Mouse (Mus musculus): ENCODE data around the gene Dglucy. TPM values are rescaled to one million over a fixed set of nuclear protein-coding genes. Genes with fewer than 3 reads are reported as not detected.
A peak's percentile ranks its signal among the peaks of the same experiment; 100 is the strongest.

The Dglucy gene
- polyA plus RNA-seq, 1 experiment from 2014 or later, result 3.6 TPM

- Histone ChIP-seq H3K4me1 (ENCODE audit: control insufficient read depth, insufficient read depth, low read length) (peaks cover 13% of the 10 kb centered on the region), H3K36me3 (ENCODE audit: control insufficient read depth, insufficient read depth, low read length) (no peaks in the 10 kb centered on the region), H3K9ac (ENCODE audit: low read depth, low read length) (no peak overlapping the region), H3K4me3 (ENCODE audit: low read length) (no peak overlapping the region), H3K4me2 (replicated peaks; ENCODE audit: low read depth, low read length) (no peak overlapping the region), H3K27ac (ENCODE audit: low read depth, low read length) (no peak overlapping the region), H3K27me3 (ENCODE audit: control insufficient read depth, insufficient read depth, low read length) (peaks cover 36% of the 10 kb centered on the region), H3K9me3 (ENCODE audit: control insufficient read depth, low read length) (no peaks in the 10 kb centered on the region)
- no peak for ATAC-seq (ENCODE audit: low FRiP score, low TSS enrichment)
- WGBS, result 21% methylated on average over 12 of the region's 12 CpGs
Measured at GRCm38 (mm10) chr12:100897736-100898650, 119.1 kb downstream of the Dglucy start.

GRCm38 (mm10) chr12:100899111-100899640 is 120.3 kb downstream of the Dglucy start:
- H3K36me3 ChIP-seq (ENCODE audit: control insufficient read depth, insufficient read depth, low read length), result no peaks in the 10 kb centered on the region
- no peak overlapping the region for H3K27ac ChIP-seq (ENCODE audit: low read depth, low read length)
- H3K9me3 ChIP-seq (ENCODE audit: control insufficient read depth, low read length), result no peaks in the 10 kb centered on the region
- peaks cover 36% of the 10 kb centered on the region for H3K27me3 ChIP-seq (ENCODE audit: control insufficient read depth, insufficient read depth, low read length)
- peak; percentile 37; the same call in 1 of the 2 replicates for ATAC-seq (ENCODE audit: low FRiP score, low TSS enrichment)
- under 1% methylated on average over 30 of the region's 30 CpGs for WGBS
- H3K4me1 ChIP-seq (ENCODE audit: control insufficient read depth, insufficient read depth, low read length), result peaks cover 13% of the 10 kb centered on the region
- peak overlapping the region; percentile 34 for H3K4me3 ChIP-seq (ENCODE audit: low read length)
- 0 out of 2 replicates have a peak overlapping the region, but pooled peaks have one; percentile 23 for H3K9ac ChIP-seq (ENCODE audit: low read depth, low read length)
- peak overlapping the region; percentile 64 for H3K4me2 ChIP-seq (replicated peaks; ENCODE audit: low read depth, low read length)

GRCm38 (mm10) chr12:100900901-100901300 is 122.0 kb downstream of the Dglucy start:
- no peak overlapping the region for H3K4me2 ChIP-seq (replicated peaks; ENCODE audit: low read depth, low read length)
- no peak overlapping the region for H3K9ac ChIP-seq (ENCODE audit: low read depth, low read length)
- 77% methylated on average over 6 of the region's 6 CpGs for WGBS
- no peaks in the 10 kb centered on the region for H3K9me3 ChIP-seq (ENCODE audit: control insufficient read depth, low read length)
- no peak for ATAC-seq (ENCODE audit: low FRiP score, low TSS enrichment)
- H3K27ac ChIP-seq (ENCODE audit: low read depth, low read length), result no peak overlapping the region
- peaks cover 13% of the 10 kb centered on the region for H3K4me1 ChIP-seq (ENCODE audit: control insufficient read depth, insufficient read depth, low read length)
- H3K4me3 ChIP-seq (ENCODE audit: low read length), result no peak overlapping the region
- no peaks in the 10 kb centered on the region for H3K36me3 ChIP-seq (ENCODE audit: control insufficient read depth, insufficient read depth, low read length)
- peaks cover 36% of the 10 kb centered on the region for H3K27me3 ChIP-seq (ENCODE audit: control insufficient read depth, insufficient read depth, low read length)

- Histone ChIP-seq H3K36me3 (ENCODE audit: control insufficient read depth, insufficient read depth, low read length) (no peaks in the 10 kb centered on the region), H3K4me1 (ENCODE audit: control insufficient read depth, insufficient read depth, low read length) (peaks cover 13% of the 10 kb centered on the region), H3K4me2 (replicated peaks; ENCODE audit: low read depth, low read length) (no peak overlapping the region), H3K27me3 (ENCODE audit: control insufficient read depth, insufficient read depth, low read length) (peaks cover 36% of the 10 kb centered on the region), H3K9ac (ENCODE audit: low read depth, low read length) (no peak overlapping the region), H3K4me3 (ENCODE audit: low read length) (no peak overlapping the region), H3K27ac (ENCODE audit: low read depth, low read length) (no peak overlapping the region), H3K9me3 (ENCODE audit: control insufficient read depth, low read length) (no peaks in the 10 kb centered on the region)
- no peak for ATAC-seq (ENCODE audit: low FRiP score, low TSS enrichment)
- WGBS, result 78% methylated on average over 6 of the region's 6 CpGs
Measured at GRCm38 (mm10) chr12:100901386-100901785, 122.5 kb downstream of the Dglucy start.

GRCm38 (mm10) chr12:100903761-100904160 is 124.9 kb downstream of the Dglucy start:
- H3K4me3 ChIP-seq (ENCODE audit: low read length), result no peak overlapping the region
- H3K9ac ChIP-seq (ENCODE audit: low read depth, low read length), result no peak overlapping the region
- H3K4me1 ChIP-seq (ENCODE audit: control insufficient read depth, insufficient read depth, low read length), result peaks cover 9% of the 10 kb centered on the region
- H3K36me3 ChIP-seq (ENCODE audit: control insufficient read depth, insufficient read depth, low read length), result no peaks in the 10 kb centered on the region
- H3K27me3 ChIP-seq (ENCODE audit: control insufficient read depth, insufficient read depth, low read length), result peaks cover 18% of the 10 kb centered on the region
- no peak overlapping the region for H3K4me2 ChIP-seq (replicated peaks; ENCODE audit: low read depth, low read length)
- no peak for ATAC-seq (ENCODE audit: low FRiP score, low TSS enrichment)
- H3K9me3 ChIP-seq (ENCODE audit: control insufficient read depth, low read length), result no peaks in the 10 kb centered on the region
- 86% methylated on average over 9 of the region's 9 CpGs for WGBS
- no peak overlapping the region for H3K27ac ChIP-seq (ENCODE audit: low read depth, low read length)

GRCm38 (mm10) chr12:100906861-100907260 is 128.0 kb downstream of the Dglucy start:
- Histone ChIP-seq H3K27ac (ENCODE audit: low read depth, low read length) (no peak overlapping the region), H3K36me3 (ENCODE audit: control insufficient read depth, insufficient read depth, low read length) (no peaks in the 10 kb centered on the region), H3K9ac (ENCODE audit: low read depth, low read length) (no peak overlapping the region), H3K4me3 (ENCODE audit: low read length) (no peak overlapping the region), H3K4me1 (ENCODE audit: control insufficient read depth, insufficient read depth, low read length) (no peaks in the 10 kb centered on the region), H3K27me3 (ENCODE audit: control insufficient read depth, insufficient read depth, low read length) (peaks cover 3% of the 10 kb centered on the region), H3K4me2 (replicated peaks; ENCODE audit: low read depth, low read length) (no peak overlapping the region), H3K9me3 (ENCODE audit: control insufficient read depth, low read length) (no peaks in the 10 kb centered on the region)
- 84% methylated on average over 5 of the region's 5 CpGs for whole genome bisulfite sequencing
- ATAC-seq (ENCODE audit: low FRiP score, low TSS enrichment), result no peak

- ATAC-seq (ENCODE audit: low FRiP score, low TSS enrichment), result peak; percentile 84
- H3K9ac ChIP-seq (ENCODE audit: low read depth, low read length), result peak within 1 kb of the TSS; percentile 53
- H3K4me3 ChIP-seq (ENCODE audit: low read length), result peak within 1 kb of the TSS; percentile 43
- peak within 1 kb of the TSS; percentile 91 for H3K4me2 ChIP-seq (replicated peaks; ENCODE audit: low read depth, low read length)
- no peaks in the 10 kb centered on the region for H3K36me3 ChIP-seq (ENCODE audit: control insufficient read depth, insufficient read depth, low read length)
- no peak within 1 kb of the TSS for H3K27ac ChIP-seq (ENCODE audit: low read depth, low read length)
- H3K4me1 ChIP-seq (ENCODE audit: control insufficient read depth, insufficient read depth, low read length), result no peaks in the 10 kb centered on the region
- WGBS, result 4% methylated on average over 38 of the region's 39 CpGs
- H3K27me3 ChIP-seq (ENCODE audit: control insufficient read depth, insufficient read depth, low read length), result peaks cover 3% of the 10 kb centered on the region
- H3K9me3 ChIP-seq (ENCODE audit: control insufficient read depth, low read length), result no peaks in the 10 kb centered on the region
Measured at GRCm38 (mm10) chr12:100907598-100908297, 128.9 kb downstream of the Dglucy start, which contains the start of gene Gpr68. Gene Gpr68 (minus strand): TSS chr12:100908198.

GRCm38 (mm10) chr12:100908298-100909034 is 129.6 kb downstream of the Dglucy start:
- 18% methylated on average over 10 of the region's 10 CpGs for WGBS
- Histone ChIP-seq H3K36me3 (ENCODE audit: control insufficient read depth, insufficient read depth, low read length) (peaks cover 5% of the 10 kb centered on the region; the same call in 1 of the 2 replicates), H3K4me1 (ENCODE audit: control insufficient read depth, insufficient read depth, low read length) (no peaks in the 10 kb centered on the region), H3K27me3 (ENCODE audit: control insufficient read depth, insufficient read depth, low read length) (peaks cover 3% of the 10 kb centered on the region), H3K4me3 (ENCODE audit: low read length) (peak overlapping the region; percentile 43), H3K9me3 (ENCODE audit: control insufficient read depth, low read length) (no peaks in the 10 kb centered on the region), H3K27ac (ENCODE audit: low read depth, low read length) (no peak overlapping the region), H3K4me2 (replicated peaks; ENCODE audit: low read depth, low read length) (peak overlapping the region; percentile 91), H3K9ac (ENCODE audit: low read depth, low read length) (peak overlapping the region; percentile 53)
- 0 out of 2 replicates have a peak, but pooled peaks have one; percentile 22 for ATAC-seq (ENCODE audit: low FRiP score, low TSS enrichment)

All from kidney, embryonic 14.5 days (tissue).